Mouse (Mus musculus): ENCODE results near the gene Tmtc2. TPM values are rescaled to one million over a fixed set of nuclear protein-coding genes. Genes with fewer than 3 reads are reported as not detected.

The Tmtc2 gene
- polyA plus RNA-seq, 1 experiment = 16.7 TPM

GRCm38 (mm10) chr10:105227631-105228030, 346.6 kb downstream of the Tmtc2 start:
- 34% methylated on average over 5 of the region's 5 CpGs for WGBS
- Histone ChIP-seq H3K4me1 (ENCODE audit: control insufficient read depth, insufficient read depth, low read length) (no peaks in the 10 kb centered on the region), H3K4me3 (replicated peaks; ENCODE audit: insufficient read depth, low read depth, low read length) (no peak overlapping the region), H3K27me3 (ENCODE audit: control insufficient read depth, insufficient read depth, low read length) (no peaks in the 10 kb centered on the region), H3K27ac (ENCODE audit: insufficient read depth, low read length) (no peak overlapping the region)
- TF ChIP-seq CTCF (IDR thresholded peaks at IDR 0.05; ENCODE audit: borderline replicate concordance, insufficient read depth, low read depth, low read length) (no peak), POLR2A (IDR thresholded peaks at IDR 0.05; ENCODE audit: borderline replicate concordance, insufficient read depth, low read length) (no peak)
- no peak for DNase-seq

- Histone ChIP-seq H3K4me1 (ENCODE audit: control insufficient read depth, insufficient read depth, low read length) (no peaks in the 10 kb centered on the region), H3K27ac (ENCODE audit: insufficient read depth, low read length) (no peak overlapping the region), H3K27me3 (ENCODE audit: control insufficient read depth, insufficient read depth, low read length) (no peaks in the 10 kb centered on the region), H3K4me3 (replicated peaks; ENCODE audit: insufficient read depth, low read depth, low read length) (no peak overlapping the region)
- WGBS = 83% methylated on average over 6 of the region's 6 CpGs
- TF ChIP-seq POLR2A (IDR thresholded peaks at IDR 0.05; ENCODE audit: borderline replicate concordance, insufficient read depth, low read length) (no peak), CTCF (IDR thresholded peaks at IDR 0.05; ENCODE audit: borderline replicate concordance, insufficient read depth, low read depth, low read length) (no peak)
- no peak for DNase-seq
Observed at GRCm38 (mm10) chr10:105225714-105226113, 348.5 kb downstream of the Tmtc2 start.

- WGBS = 95% methylated on average over 5 of the region's 5 CpGs
- no peak for DNase-seq
- TF ChIP-seq CTCF (IDR thresholded peaks at IDR 0.05; ENCODE audit: borderline replicate concordance, insufficient read depth, low read depth, low read length) (no peak), POLR2A (IDR thresholded peaks at IDR 0.05; ENCODE audit: borderline replicate concordance, insufficient read depth, low read length) (no peak)
Observed at GRCm38 (mm10) chr10:105222904-105223303, 351.3 kb downstream of the Tmtc2 start.

GRCm38 (mm10) chr10:105201491-105201890, 372.8 kb downstream of the Tmtc2 start:
- peak in 1 of 2 experiments; percentile 28 for DNase-seq
- Histone ChIP-seq H3K27ac (ENCODE audit: insufficient read depth, low read length) (no peak overlapping the region), H3K4me1 (ENCODE audit: control insufficient read depth, insufficient read depth, low read length) (no peaks in the 10 kb centered on the region), H3K27me3 (ENCODE audit: control insufficient read depth, insufficient read depth, low read length) (no peaks in the 10 kb centered on the region), H3K4me3 (replicated peaks; ENCODE audit: insufficient read depth, low read depth, low read length) (no peak overlapping the region)
- WGBS = 43% methylated on average over 10 of the region's 10 CpGs
- TF ChIP-seq POLR2A (IDR thresholded peaks at IDR 0.05; ENCODE audit: borderline replicate concordance, insufficient read depth, low read length) = no peak

More at GRCm38 (mm10) chr10:105222904-105223303, 351.3 kb downstream of the Tmtc2 start:
- Histone ChIP-seq H3K27me3 (ENCODE audit: control insufficient read depth, insufficient read depth, low read length) (no peaks in the 10 kb centered on the region), H3K4me3 (replicated peaks; ENCODE audit: insufficient read depth, low read depth, low read length) (no peak overlapping the region), H3K4me1 (ENCODE audit: control insufficient read depth, insufficient read depth, low read length) (no peaks in the 10 kb centered on the region), H3K27ac (ENCODE audit: insufficient read depth, low read length) (no peak overlapping the region)

- H3K27me3 ChIP-seq (ENCODE audit: control insufficient read depth, insufficient read depth, low read length) = no peaks in the 10 kb centered on the region
- whole genome bisulfite sequencing = 91% methylated on average over 2 of the region's 2 CpGs
- H3K4me3 ChIP-seq (replicated peaks; ENCODE audit: insufficient read depth, low read depth, low read length) = no peak overlapping the region
- no peaks in the 10 kb centered on the region for H3K4me1 ChIP-seq (ENCODE audit: control insufficient read depth, insufficient read depth, low read length)
- H3K27ac ChIP-seq (ENCODE audit: insufficient read depth, low read length) = no peak overlapping the region
- DNase-seq = no peak
- no peak for TF ChIP-seq POLR2A (IDR thresholded peaks at IDR 0.05; ENCODE audit: borderline replicate concordance, insufficient read depth, low read length)
- no peak for TF ChIP-seq CTCF (IDR thresholded peaks at IDR 0.05; ENCODE audit: borderline replicate concordance, insufficient read depth, low read depth, low read length)
Observed at GRCm38 (mm10) chr10:105200678-105201077, 373.6 kb downstream of the Tmtc2 start.

GRCm38 (mm10) chr10:105200092-105200491, 374.2 kb downstream of the Tmtc2 start:
- DNase-seq = no peak
- H3K4me3 ChIP-seq (replicated peaks; ENCODE audit: insufficient read depth, low read depth, low read length) = no peak overlapping the region
- no peaks in the 10 kb centered on the region for H3K4me1 ChIP-seq (ENCODE audit: control insufficient read depth, insufficient read depth, low read length)
- TF ChIP-seq POLR2A (IDR thresholded peaks at IDR 0.05; ENCODE audit: borderline replicate concordance, insufficient read depth, low read length) (no peak), CTCF (IDR thresholded peaks at IDR 0.05; ENCODE audit: borderline replicate concordance, insufficient read depth, low read depth, low read length) (no peak)
- no peaks in the 10 kb centered on the region for H3K27me3 ChIP-seq (ENCODE audit: control insufficient read depth, insufficient read depth, low read length)
- 52% methylated on average over 4 of the region's 4 CpGs for WGBS
- H3K27ac ChIP-seq (ENCODE audit: insufficient read depth, low read length) = 0 out of 2 replicates have a peak overlapping the region, but pooled peaks have one; percentile 21

GRCm38 (mm10) chr10:105199515-105199914, 374.7 kb downstream of the Tmtc2 start:
- 89% methylated on average over 5 of the region's 5 CpGs for WGBS
- TF ChIP-seq POLR2A (IDR thresholded peaks at IDR 0.05; ENCODE audit: borderline replicate concordance, insufficient read depth, low read length) (no peak), CTCF (IDR thresholded peaks at IDR 0.05; ENCODE audit: borderline replicate concordance, insufficient read depth, low read depth, low read length) (no peak)
- Histone ChIP-seq H3K27me3 (ENCODE audit: control insufficient read depth, insufficient read depth, low read length) (no peaks in the 10 kb centered on the region), H3K4me1 (ENCODE audit: control insufficient read depth, insufficient read depth, low read length) (no peaks in the 10 kb centered on the region), H3K4me3 (replicated peaks; ENCODE audit: insufficient read depth, low read depth, low read length) (no peak overlapping the region), H3K27ac (ENCODE audit: insufficient read depth, low read length) (no peak overlapping the region)
- DNase-seq = no peak

- Histone ChIP-seq H3K4me3 (replicated peaks; ENCODE audit: insufficient read depth, low read depth, low read length) (no peak overlapping the region), H3K27me3 (ENCODE audit: control insufficient read depth, insufficient read depth, low read length) (no peaks in the 10 kb centered on the region), H3K27ac (ENCODE audit: insufficient read depth, low read length) (no peak overlapping the region), H3K4me1 (ENCODE audit: control insufficient read depth, insufficient read depth, low read length) (no peaks in the 10 kb centered on the region; the same call in 1 of the 2 replicates)
- DNase-seq = no peak
- no peak for TF ChIP-seq POLR2A (IDR thresholded peaks at IDR 0.05; ENCODE audit: borderline replicate concordance, insufficient read depth, low read length)
- no peak for TF ChIP-seq CTCF (IDR thresholded peaks at IDR 0.05; ENCODE audit: borderline replicate concordance, insufficient read depth, low read depth, low read length)
- WGBS = 97% methylated on average over 2 of the region's 2 CpGs
Observed at GRCm38 (mm10) chr10:105195377-105195776, 378.9 kb downstream of the Tmtc2 start.
